Mouse (Mus musculus): Measurements from ENCODE around the gene Zg16.

GRCm38 (mm10) chr7:127023896-127024690 is 63.0 kb downstream of the Zg16 start:
- no peak for TF ChIP-seq CTCF (IDR thresholded peaks at IDR 0.05; ENCODE audit: low read depth, low read length)
- TF ChIP-seq POLR2A (IDR thresholded peaks at IDR 0.05; ENCODE audit: insufficient read depth, low read length) = no peak
- TF ChIP-seq EP300 (IDR thresholded peaks at IDR 0.05; ENCODE audit: insufficient read depth, low read depth, low read length) = no peak

All from ES-Bruce4 (cell line).